Mouse (Mus musculus) C2C12 (cell line): ENCODE measurements around the gene Vil1. TPM values are rescaled to one million over a fixed set of nuclear protein-coding genes. Genes with fewer than 3 reads are reported as not detected.

Experiments used
- H3K27me3 ChIP-seq: one replicate; pipeline ENCODE4 v1.6.1; 2011; ENCODE audit not compliant: control insufficient read depth, insufficient read depth, insufficient read length
- H3K36me3 ChIP-seq: one replicate; pipeline ENCODE4 v1.6.1; 2011; ENCODE audit not compliant: control insufficient read depth, insufficient read depth
- H3K4me3 ChIP-seq: one replicate; pipeline ENCODE4 v1.5.1; 2011; ENCODE audit warnings: mild to moderate bottlenecking, control low read depth; ENCODE audit not compliant: poor library complexity, insufficient read depth, severe bottlenecking
- H3K79me2 ChIP-seq: one replicate; pipeline ENCODE4 v1.6.1; 2011; ENCODE audit not compliant: control insufficient read depth, insufficient read depth
- H3K79me3 ChIP-seq: one replicate; pipeline ENCODE4 v1.6.1; 2011; ENCODE audit warnings: low read depth, control low read depth
- H3ac ChIP-seq: one replicate; pipeline ENCODE3; 2011; ENCODE audit warnings: low read depth; ENCODE audit not compliant: control insufficient read depth, insufficient read length
- CEBPB ChIP-seq: IDR thresholded peaks from one replicate; pipeline ENCODE4 v1.6.1; 2011; ENCODE audit warnings: low read depth, mild to moderate bottlenecking, control low read depth, moderate library complexity
- CTCF ChIP-seq: IDR thresholded peaks from one replicate; pipeline ENCODE4 v1.5.1; 2011; ENCODE audit not compliant: control insufficient read depth, insufficient read depth, insufficient read length
- FOSL1 ChIP-seq: IDR thresholded peaks from one replicate; pipeline ENCODE4 v1.8.0; 2011; ENCODE audit warnings: mild to moderate bottlenecking, low read length; ENCODE audit not compliant: poor library complexity, insufficient read depth, severe bottlenecking
- MAX ChIP-seq: IDR thresholded peaks from one replicate; pipeline ENCODE4 v1.6.1; 2011; ENCODE audit warnings: mild to moderate bottlenecking, control low read depth
- MYOD1 ChIP-seq: IDR thresholded peaks from one replicate; pipeline ENCODE4 v1.6.1; 2011; ENCODE audit warnings: low read depth; ENCODE audit not compliant: control insufficient read depth, insufficient read length
- MYOG ChIP-seq: IDR thresholded peaks from one replicate; pipeline ENCODE4 v1.6.1; 2011; ENCODE audit not compliant: control insufficient read depth, insufficient read length; ENCODE audit errors: extremely low read depth
- USF1 ChIP-seq: IDR thresholded peaks from one replicate; pipeline ENCODE4 v1.6.1; 2011; ENCODE audit warnings: low read depth, mild to moderate bottlenecking, control low read depth, moderate library complexity
- polyA plus RNA-seq: library from polyadenylated mRNA; unstranded; fragments of >200 nt; fragmentation: generic; extraction: Trizol; gene quantifications from one replicate; pipeline ENCODE4 v1.2.1, GENCODE M21; 2012; ENCODE audit warnings: missing spikeins

The Vil1 gene
- polyA plus RNA-seq, 1 experiment = 0.02 TPM

DNA sequence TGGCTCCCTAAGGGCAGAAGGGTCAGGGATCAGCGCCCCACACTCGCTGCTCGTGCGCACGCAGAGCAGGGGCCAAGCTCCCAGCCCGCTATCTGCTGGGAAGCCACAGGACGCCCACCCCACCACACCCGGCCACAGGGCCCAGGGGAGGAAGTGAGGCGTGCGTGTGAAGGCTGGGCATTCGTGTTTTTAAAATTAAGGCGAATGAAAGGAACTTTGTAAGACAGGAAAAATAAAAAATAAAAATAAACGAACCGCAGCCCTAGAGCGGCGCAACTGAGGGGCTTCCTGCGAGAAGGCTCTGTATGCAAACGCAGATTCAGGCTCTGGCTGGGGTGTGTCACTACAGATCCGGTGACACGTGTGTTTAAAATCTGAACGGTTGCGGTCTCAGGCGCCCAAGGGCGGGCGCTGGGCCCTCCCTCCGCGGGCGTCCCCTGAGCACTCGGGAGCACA is 19.3 kb upstream of the Vil1 start:
- peaks cover 22% of the 10 kb centered on the region for H3K79me3 ChIP-seq
- peak overlapping the region; percentile 19 for H3K4me3 ChIP-seq
- TF ChIP-seq CTCF (no peak), MYOG (no peak), MAX (peak; percentile 55)
- H3K79me2 ChIP-seq = peaks cover 33% of the 10 kb centered on the region
- H3K36me3 ChIP-seq = peaks cover 16% of the 10 kb centered on the region
- H3ac ChIP-seq = peak overlapping the region; percentile 73
- H3K27me3 ChIP-seq = no peaks in the 10 kb centered on the region

DNA sequence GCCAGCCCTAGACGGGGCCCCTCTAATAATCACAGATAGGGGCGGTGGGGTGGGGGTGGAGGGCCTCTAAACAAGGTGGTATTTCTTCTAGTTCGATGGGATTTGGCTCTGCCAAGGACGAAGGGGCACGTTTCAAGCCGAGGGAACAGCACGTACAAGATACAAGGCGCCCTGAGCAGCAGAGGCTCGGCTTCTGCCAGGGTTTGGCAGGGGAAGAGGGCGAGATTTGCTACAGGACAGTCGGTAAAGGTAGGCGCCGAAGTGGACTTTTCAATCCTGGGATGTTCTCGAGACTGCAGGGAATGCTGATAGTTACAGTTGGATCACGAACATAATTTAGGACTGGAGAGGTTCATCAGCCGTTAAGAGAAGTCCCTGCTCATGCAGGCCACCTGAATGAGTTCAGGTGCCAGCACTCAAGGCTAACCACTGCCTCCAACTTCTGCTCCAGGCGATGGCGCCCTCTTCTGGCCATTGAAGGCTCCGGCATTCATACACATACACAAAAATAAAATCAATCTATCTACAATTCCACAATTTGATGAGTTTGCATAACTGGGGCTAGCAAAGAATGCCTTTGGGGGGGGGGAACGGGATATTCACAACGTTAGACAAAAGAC is 18.8 kb upstream of the Vil1 start:
- H3K36me3 ChIP-seq = peaks cover 22% of the 10 kb centered on the region
- H3K27me3 ChIP-seq = no peaks in the 10 kb centered on the region
- peak overlapping the region; percentile 36 for H3ac ChIP-seq
- H3K4me3 ChIP-seq = peak overlapping the region; percentile 19
- peaks cover 38% of the 10 kb centered on the region for H3K79me2 ChIP-seq
- H3K79me3 ChIP-seq = peaks cover 25% of the 10 kb centered on the region
- TF ChIP-seq CTCF = peak; percentile 40
- no peak for TF ChIP-seq MYOG

DNA sequence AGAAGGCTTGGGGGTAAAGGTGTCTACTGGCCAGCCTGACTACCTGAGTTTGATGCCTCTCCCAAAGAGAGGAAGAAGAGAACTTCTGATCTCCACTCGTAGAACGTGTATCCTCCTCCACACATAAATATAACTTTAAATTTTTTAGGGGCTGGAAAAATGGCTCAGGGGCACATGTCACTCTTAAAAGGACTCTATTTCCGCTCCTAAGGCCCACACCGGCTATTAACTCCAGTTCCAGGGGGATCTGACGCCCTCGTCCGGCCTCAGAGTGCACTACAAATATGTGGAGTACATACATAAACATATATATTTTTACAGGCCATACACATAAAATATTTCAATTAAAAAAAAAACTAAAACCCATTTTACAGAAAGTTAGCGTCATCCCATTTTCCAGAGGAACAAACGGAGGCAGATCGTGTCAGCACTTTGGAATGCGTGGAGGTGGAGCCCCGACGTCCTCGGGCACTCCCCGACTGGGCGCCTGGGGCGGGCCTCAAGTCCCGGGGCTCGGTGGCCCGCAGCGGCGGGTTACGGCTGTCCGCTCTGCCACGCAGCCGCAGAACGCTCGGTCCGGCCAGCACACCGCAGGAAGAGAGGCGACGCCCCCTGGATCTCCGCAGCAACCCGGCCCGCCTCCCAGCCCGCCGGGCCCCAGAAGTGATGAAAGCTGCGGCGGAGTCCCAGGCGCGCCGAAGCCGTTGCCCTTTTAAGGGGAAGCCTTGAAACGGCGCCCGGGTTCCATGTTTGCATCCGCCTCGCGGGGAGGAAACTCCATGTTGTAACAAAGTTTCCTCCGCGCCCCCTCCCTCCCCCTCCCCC is 18.0 kb upstream of the Vil1 start, which contains the start of gene Ctdsp1:
Gene Ctdsp1, plus strand, starts transcription at position 586 of the 825 bp plus-strand sequence.
- Histone ChIP-seq H3K4me3 (peak within 1 kb of the TSS; percentile 78), H3K27me3 (no peaks in the 10 kb centered on the region), H3ac (peak within 1 kb of the TSS; percentile 95), H3K79me2 (peaks cover 38% of the 10 kb centered on the region), H3K36me3 (peaks cover 22% of the 10 kb centered on the region), H3K79me3 (peaks cover 25% of the 10 kb centered on the region)
- TF ChIP-seq MAX (no peak), CEBPB (no peak), MYOD1 (no peak), USF1 (no peak), CTCF (no peak), FOSL1 (no peak), MYOG (no peak)

DNA sequence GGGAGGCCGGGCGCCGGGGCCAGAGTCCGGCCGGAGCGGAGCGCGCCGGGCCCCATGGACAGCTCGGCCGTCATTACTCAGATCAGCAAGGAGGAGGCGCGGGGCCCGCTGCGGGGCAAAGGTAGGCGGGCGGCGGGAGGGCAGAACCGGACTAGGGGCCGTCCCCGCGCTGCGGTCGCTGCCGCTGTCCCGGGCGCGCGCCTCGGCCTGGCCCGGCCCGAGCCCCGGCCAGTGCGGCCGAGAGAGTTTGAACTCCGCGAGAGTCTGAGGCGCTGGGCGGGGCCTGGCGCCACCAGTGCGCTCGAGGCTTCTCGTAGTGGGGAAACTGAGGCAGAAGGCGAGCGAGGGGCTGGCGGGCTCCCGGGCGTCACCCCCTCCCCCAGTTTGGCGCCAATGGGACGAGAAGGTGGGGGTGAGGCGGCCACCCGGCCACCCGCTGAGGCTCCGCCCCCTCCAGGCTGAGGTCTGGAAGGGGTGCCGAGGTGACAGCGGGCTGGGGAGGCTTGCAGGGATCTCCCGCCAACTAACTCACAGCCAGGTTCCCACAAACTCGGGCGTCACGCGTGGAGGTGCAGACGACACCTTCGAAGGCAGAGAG is 17.2 kb upstream of the Vil1 start:
- Histone ChIP-seq H3K27me3 (no peaks in the 10 kb centered on the region), H3K4me3 (peak overlapping the region; percentile 78), H3K79me2 (peaks cover 38% of the 10 kb centered on the region), H3ac (peak overlapping the region; percentile 95), H3K36me3 (peaks cover 22% of the 10 kb centered on the region), H3K79me3 (peaks cover 25% of the 10 kb centered on the region)
- TF ChIP-seq FOSL1 (no peak), MAX (no peak), USF1 (no peak), MYOG (no peak), CTCF (no peak), CEBPB (no peak)

DNA sequence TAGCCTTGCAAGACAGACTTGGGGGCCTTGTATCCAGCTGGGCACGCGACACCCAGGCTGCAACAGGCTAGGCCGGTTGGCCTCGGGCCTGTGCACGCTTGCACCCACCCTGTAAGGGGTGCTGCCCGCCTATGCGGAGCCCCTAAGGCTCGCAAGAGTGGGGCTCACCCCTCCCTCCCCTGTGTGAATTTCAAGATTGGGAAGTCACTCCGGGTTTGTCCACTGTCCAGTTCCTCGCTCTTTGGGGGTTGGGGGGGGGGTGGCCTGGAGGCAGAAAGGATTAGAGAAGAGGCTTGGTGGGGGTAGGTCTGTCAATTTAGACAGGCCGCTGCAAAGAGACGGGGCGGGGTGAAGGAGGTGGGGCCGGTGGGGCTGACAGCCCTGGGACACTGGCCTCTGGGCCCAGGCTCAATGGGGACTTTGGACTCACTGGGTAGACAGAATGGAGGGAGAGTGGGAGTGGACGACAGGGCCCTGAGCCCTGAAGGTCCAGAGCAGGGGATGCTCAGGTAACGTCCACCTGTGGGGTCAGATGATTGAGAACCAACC is 16.7 kb upstream of the Vil1 start:
- Histone ChIP-seq H3K79me3 (peaks cover 25% of the 10 kb centered on the region), H3K36me3 (peaks cover 22% of the 10 kb centered on the region), H3K27me3 (no peaks in the 10 kb centered on the region), H3K4me3 (peak overlapping the region; percentile 78), H3ac (peak overlapping the region; percentile 95), H3K79me2 (peaks cover 38% of the 10 kb centered on the region)
- TF ChIP-seq USF1 (no peak), MYOG (no peak), CTCF (no peak), CEBPB (no peak), FOSL1 (no peak), MYOD1 (no peak), MAX (no peak)
